Mouse (Mus musculus) cerebellum, postnatal 36 days (tissue): ENCODE data around the gene Gpbar1.
"Not testable (repeated sequence)": the region's sequence is repeated elsewhere in the genome, so short reads cannot be mapped to it uniquely, and the experiment has no call there.

ENCODE experiments used
- DNase-seq, 2 experiments: peaks; one replicate each; pipeline ENCODE4 v3.0.0; 2021 to 2022; ENCODE audit warnings: mixed read lengths in 2 of 2

The Gpbar1 gene

GRCm38 (mm10) chr1:74296477-74296876, 18.1 kb downstream of the Gpbar1 start:
- DNase-seq, result no peak

GRCm38 (mm10) chr1:74297269-74297668, 18.9 kb downstream of the Gpbar1 start:
- DNase-seq, result no peak

GRCm38 (mm10) chr1:74298157-74298750, 19.9 kb downstream of the Gpbar1 start:
- no peak for DNase-seq

GRCm38 (mm10) chr1:74298996-74299395, 20.6 kb downstream of the Gpbar1 start:
- peak; percentile 48 to 58 for DNase-seq

GRCm38 (mm10) chr1:74300347-74301110, 22.2 kb downstream of the Gpbar1 start:
- DNase-seq, result no peak

- no peak for DNase-seq
Measured at GRCm38 (mm10) chr1:74302229-74302628, 23.9 kb downstream of the Gpbar1 start.

- DNase-seq, result no peak
Measured at GRCm38 (mm10) chr1:74302835-74303234, 24.5 kb downstream of the Gpbar1 start.

- DNase-seq, result peak; percentile 36 to 57
Measured at GRCm38 (mm10) chr1:74303509-74304338, 25.4 kb downstream of the Gpbar1 start.

GRCm38 (mm10) chr1:74304339-74304790, 26.0 kb downstream of the Gpbar1 start:
- DNase-seq, result no peak

- DNase-seq, result no peak
Measured at GRCm38 (mm10) chr1:74304946-74305345, 26.6 kb downstream of the Gpbar1 start.

GRCm38 (mm10) chr1:74305522-74305921, 27.2 kb downstream of the Gpbar1 start, which contains the start of gene Tmbim1:
Tmbim1 (minus strand) TSS chr1:74305622.
- DNase-seq, result no peak

- DNase-seq, result no peak
Measured at GRCm38 (mm10) chr1:74307146-74307545, 28.8 kb downstream of the Gpbar1 start.

GRCm38 (mm10) chr1:74308001-74308964, 29.9 kb downstream of the Gpbar1 start:
- no peak for DNase-seq

GRCm38 (mm10) chr1:74309767-74310166, 31.4 kb downstream of the Gpbar1 start:
- DNase-seq, result no peak

- DNase-seq, result peak; percentile 42 to 74
Measured at GRCm38 (mm10) chr1:74313049-74313692, 34.8 kb downstream of the Gpbar1 start.

- DNase-seq, result no peak
Measured at GRCm38 (mm10) chr1:74314796-74315195, 36.4 kb downstream of the Gpbar1 start.

GRCm38 (mm10) chr1:74316114-74316827, 37.9 kb downstream of the Gpbar1 start:
- no peak for DNase-seq

GRCm38 (mm10) chr1:74318711-74319110, 40.4 kb downstream of the Gpbar1 start:
- no peak for DNase-seq

GRCm38 (mm10) chr1:74321396-74321795, 43.0 kb downstream of the Gpbar1 start:
- no peak for DNase-seq

GRCm38 (mm10) chr1:74326916-74327315, 48.6 kb downstream of the Gpbar1 start:
- not testable (repeated sequence) for DNase-seq
